Mouse (Mus musculus) thymus, adult 2 months (tissue): ENCODE data around the gene Saxo1.

ENCODE experiments used
- CTCF ChIP-seq: fragments of 200-500 bp; IDR thresholded peaks from 2 replicates; pipeline ENCODE4 v1.5.1; 2012; ENCODE audit warnings: mild to moderate bottlenecking, control low read depth, low read length, moderate library complexity, borderline replicate concordance; ENCODE audit not compliant: control insufficient read depth, poor library complexity, insufficient read depth; ENCODE audit errors: extremely low read depth
- POLR2A ChIP-seq: fragments of 200-500 bp; IDR thresholded peaks from 2 replicates; pipeline ENCODE4 v1.6.1; 2012; ENCODE audit warnings: mild to moderate bottlenecking, low read length, control low read depth, moderate library complexity; ENCODE audit not compliant: control insufficient read depth, poor library complexity, insufficient read depth; ENCODE audit errors: extremely low read depth

- TF ChIP-seq CTCF: no peak
- TF ChIP-seq POLR2A: no peak
Observed at GRCm38 (mm10) chr4:86397470-86397869, 160.7 kb downstream of the Saxo1 start.
